Mouse (Mus musculus) lung, embryonic 16.5 days (tissue): ENCODE results near the gene 4931409K22Rik. TPM values are rescaled to one million over a fixed set of nuclear protein-coding genes. Genes with fewer than 3 reads are reported as not detected.

Source experiments
- ATAC-seq: fragments of 200-750 bp; cut with Nextera tagmentation; 2 replicates; pipeline ENCODE4 v1.8.0; 2017; ENCODE audit warnings: low read depth, mild to moderate bottlenecking, moderate library complexity
- H3K27ac ChIP-seq: fragments of 300-500 bp; sonication (generic); 2 replicates; pipeline ENCODE4 v1.5.1; 2014; ENCODE audit warnings: mild to moderate bottlenecking, control low read depth, low read length
- H3K27me3 ChIP-seq: fragments of 300-500 bp; sonication (generic); 2 replicates; pipeline ENCODE4 v1.6.1; 2014; ENCODE audit warnings: low read depth, low read length, mixed read lengths; ENCODE audit not compliant: control insufficient read depth, insufficient read depth
- H3K36me3 ChIP-seq: fragments of 300-500 bp; sonication (generic); 2 replicates; pipeline ENCODE4 v1.6.1; 2014; ENCODE audit warnings: low read length; ENCODE audit not compliant: control insufficient read depth, insufficient read depth
- H3K4me1 ChIP-seq: fragments of 300-500 bp; sonication (generic); replicated peaks from 2 replicates; pipeline ENCODE4 v1.6.1; 2014; ENCODE audit warnings: low read length, mixed read lengths; ENCODE audit not compliant: control insufficient read depth, insufficient read depth
- H3K4me2 ChIP-seq: fragments of 300-500 bp; sonication (generic); 2 replicates; pipeline ENCODE4 v1.6.1; 2014; ENCODE audit warnings: low read depth, low read length, control low read depth
- H3K4me3 ChIP-seq: fragments of 300-500 bp; sonication (generic); 2 replicates; pipeline ENCODE4 v1.5.1; 2014; ENCODE audit warnings: mild to moderate bottlenecking, low read length, control low read depth
- H3K9ac ChIP-seq: fragments of 300-500 bp; sonication (generic); 2 replicates; pipeline ENCODE4 v1.6.1; 2014; ENCODE audit warnings: low read length, control low read depth
- H3K9me3 ChIP-seq: fragments of 300-500 bp; sonication (generic); 2 replicates; pipeline ENCODE4 v1.6.1; 2016; ENCODE audit warnings: low read length; ENCODE audit not compliant: control insufficient read depth
- WGBS: fragments of 180-500 bp; shearing (Covaris S2); extraction: QIAGEN DNeasy Blood & Tissue Kit; methylation state at CpG from one replicate; pipeline ENCODE4 v1.1.7; 2014; 5-methylcytosine and 5-hydroxymethylcytosine counted together
- polyA plus RNA-seq: library from polyadenylated mRNA; unstranded; fragments of >200 nt; fragmentation: Nextera tagmentation; extraction: Ambion mirVana; gene quantifications from 2 replicates; pipeline ENCODE4 v1.2.1, GENCODE M21; 2015

4931409K22Rik gene
- 0.14 TPM in 1 of 2 replicates, not detected in the other for polyA plus RNA-seq

GRCm38 (mm10) chr5:24556709-24557108 lies at the start of gene 4931409K22Rik:
Gene 4931409K22Rik, minus strand, starts transcription at chr5:24556809.
- no peak for ATAC-seq
- 74% methylated on average over 2 of the region's 2 CpGs for WGBS

GRCm38 (mm10) chr5:24605980-24606665 lies 49.5 kb upstream of the 4931409K22Rik start:
- WGBS: 26% methylated on average over 14 of the region's 14 CpGs
- Histone ChIP-seq H3K36me3 (no peaks in the 10 kb centered on the region), H3K4me3 (no peak overlapping the region), H3K4me2 (peak overlapping the region; percentile 52), H3K27ac (no peak overlapping the region), H3K9ac (peak overlapping the region; percentile 85), H3K9me3 (no peaks in the 10 kb centered on the region), H3K4me1 (peaks cover 33% of the 10 kb centered on the region), H3K27me3 (no peaks in the 10 kb centered on the region)
- no peak for ATAC-seq

More at GRCm38 (mm10) chr5:24556709-24557108, at the start of gene 4931409K22Rik:
- H3K4me1 ChIP-seq: no peaks in the 10 kb centered on the region
- H3K36me3 ChIP-seq: no peaks in the 10 kb centered on the region
- no peak within 1 kb of the TSS for H3K4me3 ChIP-seq
- H3K27me3 ChIP-seq: no peaks in the 10 kb centered on the region
- H3K9me3 ChIP-seq: no peaks in the 10 kb centered on the region
- no peak within 1 kb of the TSS for H3K4me2 ChIP-seq
- no peak within 1 kb of the TSS for H3K27ac ChIP-seq
- no peak within 1 kb of the TSS for H3K9ac ChIP-seq

GRCm38 (mm10) chr5:24605321-24605979 lies 48.8 kb upstream of the 4931409K22Rik start:
- Histone ChIP-seq H3K4me3 (peak overlapping the region; percentile 71), H3K27ac (peak overlapping the region; percentile 93), H3K4me2 (peak overlapping the region; percentile 52), H3K4me1 (peaks cover 39% of the 10 kb centered on the region), H3K27me3 (no peaks in the 10 kb centered on the region), H3K9ac (peak overlapping the region; percentile 85), H3K9me3 (no peaks in the 10 kb centered on the region), H3K36me3 (no peaks in the 10 kb centered on the region)
- ATAC-seq: no peak
- 11% methylated on average over 6 of the region's 6 CpGs for WGBS

- Histone ChIP-seq H3K36me3 (no peaks in the 10 kb centered on the region), H3K4me3 (peak overlapping the region; percentile 71), H3K4me1 (peaks cover 41% of the 10 kb centered on the region), H3K9ac (peak overlapping the region; percentile 85), H3K4me2 (peak overlapping the region; percentile 52), H3K27me3 (no peaks in the 10 kb centered on the region), H3K9me3 (no peaks in the 10 kb centered on the region), H3K27ac (peak overlapping the region; percentile 93)
- ATAC-seq: peak; percentile 81
- WGBS: under 1% methylated on average over 46 of the region's 46 CpGs
Measured at GRCm38 (mm10) chr5:24604656-24605100, 48.1 kb upstream of the 4931409K22Rik start.

GRCm38 (mm10) chr5:24604080-24604655 lies 47.6 kb upstream of the 4931409K22Rik start:
- Histone ChIP-seq H3K4me2 (peak overlapping the region; percentile 52), H3K9ac (peak overlapping the region; percentile 85), H3K4me3 (peak overlapping the region; percentile 71), H3K27ac (peak overlapping the region; percentile 93), H3K9me3 (no peaks in the 10 kb centered on the region), H3K27me3 (no peaks in the 10 kb centered on the region), H3K4me1 (peaks cover 38% of the 10 kb centered on the region), H3K36me3 (no peaks in the 10 kb centered on the region)
- 18% methylated on average over 12 of the region's 12 CpGs for WGBS
- ATAC-seq: no peak

- no peaks in the 10 kb centered on the region for H3K9me3 ChIP-seq
- peak overlapping the region; percentile 85 for H3K4me2 ChIP-seq
- 61% methylated on average over 8 of the region's 8 CpGs for WGBS
- H3K4me1 ChIP-seq: peaks cover 45% of the 10 kb centered on the region
- H3K36me3 ChIP-seq: no peaks in the 10 kb centered on the region
- H3K27ac ChIP-seq: peak overlapping the region; percentile 100
- no peaks in the 10 kb centered on the region for H3K27me3 ChIP-seq
- H3K9ac ChIP-seq: peak overlapping the region; percentile 85
- H3K4me3 ChIP-seq: peak overlapping the region; percentile 70
- ATAC-seq: no peak
Measured at GRCm38 (mm10) chr5:24603431-24604010, 46.9 kb upstream of the 4931409K22Rik start.

- no peaks in the 10 kb centered on the region for H3K9me3 ChIP-seq
- peaks cover 50% of the 10 kb centered on the region for H3K4me1 ChIP-seq
- no peaks in the 10 kb centered on the region for H3K27me3 ChIP-seq
- H3K9ac ChIP-seq: peak overlapping the region; percentile 90
- ATAC-seq: peak; percentile 73
- peak overlapping the region; percentile 85 for H3K4me2 ChIP-seq
- H3K27ac ChIP-seq: peak overlapping the region; percentile 100
- WGBS: under 1% methylated on average over 16 of the region's 16 CpGs
- H3K4me3 ChIP-seq: peak overlapping the region; percentile 70
- no peaks in the 10 kb centered on the region for H3K36me3 ChIP-seq
Measured at GRCm38 (mm10) chr5:24602751-24603343, 46.2 kb upstream of the 4931409K22Rik start.

- peaks cover 53% of the 10 kb centered on the region for H3K4me1 ChIP-seq
- H3K27me3 ChIP-seq: no peaks in the 10 kb centered on the region
- peak; percentile 66 for ATAC-seq
- H3K36me3 ChIP-seq: no peaks in the 10 kb centered on the region
- H3K4me3 ChIP-seq: peak overlapping the region; percentile 70
- peak overlapping the region; percentile 85 for H3K4me2 ChIP-seq
- no peaks in the 10 kb centered on the region for H3K9me3 ChIP-seq
- H3K27ac ChIP-seq: peak overlapping the region; percentile 100
- under 1% methylated on average over 64 of the region's 73 CpGs for WGBS
- H3K9ac ChIP-seq: peak overlapping the region; percentile 90
Measured at GRCm38 (mm10) chr5:24601911-24602750, 45.5 kb upstream of the 4931409K22Rik start.
